Comparison of ENCODE assay signal across 9 mouse cellular contexts in the genomic region with DNA sequence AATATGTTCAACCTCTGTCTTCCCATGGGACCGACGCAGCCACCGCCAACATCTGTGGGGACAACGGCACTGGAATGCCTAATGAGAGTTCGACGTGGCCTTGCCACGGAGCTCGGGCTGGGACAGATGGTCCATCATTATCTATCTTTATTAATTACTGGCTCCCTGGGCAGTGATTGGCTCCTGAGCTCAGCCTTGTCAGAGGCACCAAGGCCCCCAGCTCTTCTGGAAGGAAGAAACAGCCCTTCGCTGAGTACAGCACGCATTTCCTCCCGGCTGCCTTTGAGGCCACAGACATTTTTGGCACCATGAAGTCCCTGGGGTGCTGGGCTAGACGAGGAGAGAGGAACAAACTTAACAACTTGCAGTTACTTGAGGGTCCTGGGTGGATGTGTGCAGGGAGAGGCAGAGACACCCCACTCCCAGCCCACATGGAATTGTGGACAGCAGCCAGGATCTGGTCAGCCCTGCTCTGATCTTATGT. TPM values are rescaled to one million over a fixed set of nuclear protein-coding genes. Genes with fewer than 3 reads are reported as not detected.
DNase-seq lines count a peak whose midpoint lies in the region; ATAC-seq lines count a peak whose summit lies in the region.
"Had no signal": no experiment of that assay in that cellular context is flagged by ENCODE, and none has a peak within 500 bp of the region (broad histone marks: within the 10 kb centered on the region; RNA-seq: fewer than 3 reads in every experiment).

No protein-coding gene starts in this region.

- no peak overlapping the region for H3K4me2 ChIP-seq in embryonic facial prominence, embryonic 14.5 days (ENCODE audit: low read depth, low read length)

- peaks cover 21% of the 10 kb centered on the region for H3K4me1 ChIP-seq in embryonic facial prominence, embryonic 14.5 days (ENCODE audit: control insufficient read depth, insufficient read depth, low read length)
- H3K4me1 ChIP-seq in embryonic facial prominence, embryonic 10.5 days, result peaks cover 48% of the 10 kb centered on the region

- no peaks in the 10 kb centered on the region for H3K9me3 ChIP-seq in embryonic facial prominence, embryonic 14.5 days (ENCODE audit: control insufficient read depth, low read length)
- no peaks in the 10 kb centered on the region for H3K9me3 ChIP-seq in embryonic facial prominence, embryonic 10.5 days

- peak; percentile 72 for DNase-seq in embryonic facial prominence, embryonic 14.5 days (ENCODE audit: low spot score)
- DNase-seq in embryonic facial prominence, embryonic 10.5 days (ENCODE audit: low spot score), result no peak
- peak; percentile 28 for DNase-seq in thymus, postnatal 4 days
- no peak for DNase-seq in thymus, postnatal 0 days (ENCODE audit: low spot score)
- DNase-seq in lung, postnatal 36 days, result peak; percentile 25
- DNase-seq in spleen, postnatal 10 days (ENCODE audit: low spot score in 2 of 2), result no peak
- DNase-seq in frontal cortex, postnatal 10 days (ENCODE audit: low spot score in 2 of 2), result no peak
- DNase-seq in adrenal gland, adult 8-10 months, result no peak

- 41% methylated on average over 12 of the region's 12 CpGs for WGBS in embryonic facial prominence, embryonic 14.5 days
- WGBS in embryonic facial prominence, embryonic 10.5 days, result 77% methylated on average over 12 of the region's 12 CpGs

- H3K4me3 ChIP-seq in embryonic facial prominence, embryonic 14.5 days (ENCODE audit: low read depth, low read length), result no peak overlapping the region
- no peak overlapping the region for H3K4me3 ChIP-seq in embryonic facial prominence, embryonic 10.5 days
- H3K4me3 ChIP-seq: erythroblast, embryonic 14.5 days had no signal

- H3K9ac ChIP-seq in embryonic facial prominence, embryonic 14.5 days (ENCODE audit: low read depth, low read length), result no peak overlapping the region

- H3K27me3 ChIP-seq in embryonic facial prominence, embryonic 14.5 days (replicated peaks; ENCODE audit: control insufficient read depth, insufficient read depth, low read length), result no peaks in the 10 kb centered on the region
- H3K27me3 ChIP-seq in embryonic facial prominence, embryonic 10.5 days (replicated peaks; ENCODE audit: low read depth, poor library complexity, severe bottlenecking), result peaks cover 14% of the 10 kb centered on the region; the same call in 1 of the 2 replicates

- no peaks in the 10 kb centered on the region for H3K36me3 ChIP-seq in embryonic facial prominence, embryonic 14.5 days (ENCODE audit: control insufficient read depth, insufficient read depth, low read length)
- H3K36me3 ChIP-seq in embryonic facial prominence, embryonic 10.5 days (replicated peaks), result no peaks in the 10 kb centered on the region

- no peak overlapping the region for H3K27ac ChIP-seq in embryonic facial prominence, embryonic 14.5 days (replicated peaks; ENCODE audit: low read depth, low read length)
- no peak overlapping the region; the same call in 1 of the 2 replicates for H3K27ac ChIP-seq in embryonic facial prominence, embryonic 10.5 days (replicated peaks)

- peak; percentile 21; the same call in 1 of the 2 replicates for ATAC-seq in embryonic facial prominence, embryonic 14.5 days (ENCODE audit: low read depth)

RNA-seq across cellular contexts. Expression of gene Elfn1, which starts 13.7 kb away (rescaled TPM):
- polyA plus RNA-seq in embryonic facial prominence, embryonic 14.5 days (2014; fragmentation: Nextera tagmentation; extraction: Ambion mirVana), result 1.3 TPM in 2 replicates
- 0.12 and 0.40 TPM in 2 replicates for polyA plus RNA-seq in embryonic facial prominence, embryonic 10.5 days (2016; fragmentation: Nextera tagmentation; extraction: Ambion mirVana)
- polyA plus RNA-seq in thymus, postnatal 0 days (2015; fragmentation: Nextera tagmentation; extraction: Ambion mirVana), result 0.21 and 0.35 TPM in 2 replicates
- total RNA-seq in adrenal gland, adult 8-10 months (2022), result 10 to 100 TPM in 1 of 4 experiments, 1 to 10 TPM in 1, under 1 TPM in 2; 0.32 to 49.6 (median 5.4) TPM
- polyA plus RNA-seq: erythroblast, embryonic 14.5 days had no signal

Comparison
In these comparisons a context has a peak if more than half of its experiments do, and no peak if none do; other contexts are left out.
1. DNase-seq: peak in embryonic facial prominence, embryonic 14.5 days (single experiment), thymus, postnatal 4 days (single experiment) and lung, postnatal 36 days (single experiment); none in embryonic facial prominence, embryonic 10.5 days (single experiment), thymus, postnatal 0 days (single experiment), spleen, postnatal 10 days (0 of 2), frontal cortex, postnatal 10 days (0 of 2) and adrenal gland, adult 8-10 months (single experiment).